Mouse (Mus musculus): Measurements from ENCODE around the gene Foxp2. TPM values are rescaled to one million over a fixed set of nuclear protein-coding genes. Genes with fewer than 3 reads are reported as not detected.

The Foxp2 gene
- polyA plus RNA-seq, 1 experiment from 2014 or later = 16.9 TPM

- WGBS = 44% methylated on average over 1 of the region's 1 CpGs
- Histone ChIP-seq H3K9me3 (ENCODE audit: control insufficient read depth, low read length) (no peaks in the 10 kb centered on the region), H3K9ac (ENCODE audit: low read depth, low read length) (no peak overlapping the region), H3K4me1 (ENCODE audit: control insufficient read depth, insufficient read depth, low read length) (no peaks in the 10 kb centered on the region), H3K27me3 (replicated peaks; ENCODE audit: control insufficient read depth, insufficient read depth, low read length) (no peaks in the 10 kb centered on the region), H3K27ac (replicated peaks; ENCODE audit: low read depth, low read length) (no peak overlapping the region), H3K4me2 (ENCODE audit: low read depth, low read length) (no peak overlapping the region), H3K36me3 (ENCODE audit: control insufficient read depth, insufficient read depth, low read length) (no peaks in the 10 kb centered on the region), H3K4me3 (ENCODE audit: low read depth, low read length) (no peak overlapping the region)
- no peak for ATAC-seq (ENCODE audit: low read depth)
- no peak for DNase-seq (ENCODE audit: low spot score)
Measured at GRCm38 (mm10) chr6:15142094-15142493, 240.9 kb downstream of the Foxp2 start.

DNA sequence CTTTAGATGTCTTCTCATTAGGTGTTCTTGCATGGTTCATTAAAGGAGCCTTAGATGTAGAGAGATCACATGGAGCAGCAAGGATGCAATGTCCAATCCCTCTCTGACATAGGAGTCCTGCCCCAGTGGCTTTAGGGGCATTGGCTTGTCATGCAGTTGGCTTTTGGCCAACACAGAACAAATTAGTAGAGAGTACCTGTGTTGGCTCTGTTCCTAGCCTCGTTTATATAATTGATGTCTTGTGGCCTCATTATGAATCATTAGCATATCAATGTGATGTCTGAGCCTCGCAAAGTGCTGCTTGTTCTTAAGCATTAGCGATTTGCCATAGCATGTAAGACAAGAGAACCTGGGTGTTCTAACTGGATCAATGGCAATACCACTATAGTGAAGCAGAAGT, 250.5 kb downstream of the Foxp2 start:
- no peak overlapping the region for H3K9ac ChIP-seq (ENCODE audit: low read depth, low read length)
- H3K9me3 ChIP-seq (ENCODE audit: control insufficient read depth, low read length) = no peaks in the 10 kb centered on the region
- no peak overlapping the region for H3K27ac ChIP-seq (replicated peaks; ENCODE audit: low read depth, low read length)
- WGBS = 72% methylated on average over 3 of the region's 3 CpGs
- no peak overlapping the region for H3K4me3 ChIP-seq (ENCODE audit: low read depth, low read length)
- DNase-seq (ENCODE audit: low spot score) (no peak), ATAC-seq (ENCODE audit: low read depth) (peak; percentile 63; the same call in 1 of the 2 replicates)
- no peaks in the 10 kb centered on the region for H3K4me1 ChIP-seq (ENCODE audit: control insufficient read depth, insufficient read depth, low read length)
- no peaks in the 10 kb centered on the region for H3K27me3 ChIP-seq (replicated peaks; ENCODE audit: control insufficient read depth, insufficient read depth, low read length)
- H3K4me2 ChIP-seq (ENCODE audit: low read depth, low read length) = no peak overlapping the region
- H3K36me3 ChIP-seq (ENCODE audit: control insufficient read depth, insufficient read depth, low read length) = no peaks in the 10 kb centered on the region

DNA sequence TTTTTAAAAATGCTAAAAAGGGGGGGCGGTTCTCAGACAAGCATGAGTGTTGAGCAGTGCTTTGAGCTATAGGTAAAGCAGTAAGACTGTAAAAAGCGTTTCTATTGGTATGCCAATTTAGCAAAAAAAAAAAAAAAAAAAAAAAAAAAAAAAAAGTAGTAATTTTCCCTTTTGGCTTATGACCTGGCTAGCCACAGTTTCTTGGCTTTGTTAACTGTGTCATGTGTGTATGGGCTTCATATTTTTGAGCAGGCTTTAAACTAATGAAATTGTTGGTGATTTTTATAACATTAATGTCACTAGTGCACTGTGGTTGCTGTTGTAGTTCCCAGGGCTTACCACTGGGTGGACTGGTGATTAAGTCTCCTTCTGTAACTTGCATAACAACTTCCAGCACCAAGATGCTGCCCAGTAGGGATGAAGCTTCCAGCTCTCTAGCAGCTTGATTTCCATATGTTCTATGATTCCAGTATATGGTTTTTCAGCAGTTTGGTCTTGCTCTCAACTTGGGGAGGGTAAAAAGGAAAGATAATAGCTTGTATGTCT, 262.4 kb downstream of the Foxp2 start:
- H3K9ac ChIP-seq (ENCODE audit: low read depth, low read length) = no peak overlapping the region
- no peaks in the 10 kb centered on the region for H3K4me1 ChIP-seq (ENCODE audit: control insufficient read depth, insufficient read depth, low read length)
- H3K4me2 ChIP-seq (ENCODE audit: low read depth, low read length) = no peak overlapping the region
- DNase-seq (ENCODE audit: low spot score) = peak; percentile 24
- no peaks in the 10 kb centered on the region for H3K27me3 ChIP-seq (replicated peaks; ENCODE audit: control insufficient read depth, insufficient read depth, low read length)
- H3K36me3 ChIP-seq (ENCODE audit: control insufficient read depth, insufficient read depth, low read length) = no peaks in the 10 kb centered on the region
- H3K27ac ChIP-seq (replicated peaks; ENCODE audit: low read depth, low read length) = no peak overlapping the region
- no peaks in the 10 kb centered on the region for H3K9me3 ChIP-seq (ENCODE audit: control insufficient read depth, low read length)
- no peak overlapping the region for H3K4me3 ChIP-seq (ENCODE audit: low read depth, low read length)
- 85% methylated on average over 2 of the region's 2 CpGs for WGBS
- ATAC-seq (ENCODE audit: low read depth) = no peak

DNA sequence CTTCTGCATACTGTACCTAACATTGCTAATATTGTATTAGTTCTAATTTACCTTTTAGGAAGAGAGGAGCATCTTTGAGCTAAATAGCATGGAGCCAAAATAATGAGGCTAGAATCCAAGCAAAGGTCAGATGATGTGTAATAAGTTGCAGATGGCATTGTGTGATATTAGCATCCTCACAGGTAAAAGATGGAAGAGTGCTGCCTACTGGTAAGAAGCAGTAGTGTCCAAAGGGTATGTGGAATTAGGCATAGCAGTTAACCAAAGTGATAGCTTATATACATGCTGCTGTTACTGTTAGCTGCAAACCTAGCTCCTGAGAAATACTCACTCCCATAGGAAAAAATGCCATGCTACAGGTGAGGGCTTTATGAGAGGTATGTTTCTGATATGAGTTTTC, 275.6 kb downstream of the Foxp2 start:
- DNase-seq (ENCODE audit: low spot score) (no peak), ATAC-seq (ENCODE audit: low read depth) (no peak)
- Histone ChIP-seq H3K27me3 (replicated peaks; ENCODE audit: control insufficient read depth, insufficient read depth, low read length) (no peaks in the 10 kb centered on the region), H3K4me3 (ENCODE audit: low read depth, low read length) (no peak overlapping the region), H3K4me1 (ENCODE audit: control insufficient read depth, insufficient read depth, low read length) (no peaks in the 10 kb centered on the region), H3K9me3 (ENCODE audit: control insufficient read depth, low read length) (no peaks in the 10 kb centered on the region), H3K36me3 (ENCODE audit: control insufficient read depth, insufficient read depth, low read length) (no peaks in the 10 kb centered on the region), H3K27ac (replicated peaks; ENCODE audit: low read depth, low read length) (no peak overlapping the region), H3K9ac (ENCODE audit: low read depth, low read length) (no peak overlapping the region), H3K4me2 (ENCODE audit: low read depth, low read length) (no peak overlapping the region)

DNA sequence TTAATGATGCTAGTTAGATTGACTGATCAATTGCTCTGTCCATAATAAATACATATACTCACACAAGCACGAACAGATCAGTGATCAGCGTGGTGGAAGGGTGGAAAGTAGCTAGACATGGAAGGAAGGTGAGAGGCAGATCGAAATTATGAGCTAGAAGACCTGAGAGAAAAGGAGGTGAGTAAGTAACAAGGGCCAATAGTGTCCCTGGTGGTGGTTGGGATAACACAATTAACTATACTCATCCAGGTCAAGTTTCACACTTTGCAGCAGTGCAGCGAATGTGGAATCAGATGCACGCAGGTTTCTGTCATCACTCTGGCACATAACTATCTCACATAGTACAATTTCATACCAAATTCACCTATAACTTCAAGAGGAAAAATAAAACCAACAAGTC, 291.7 kb downstream of the Foxp2 start:
- H3K9ac ChIP-seq (ENCODE audit: low read depth, low read length) = no peak overlapping the region
- no peaks in the 10 kb centered on the region for H3K9me3 ChIP-seq (ENCODE audit: control insufficient read depth, low read length)
- H3K36me3 ChIP-seq (ENCODE audit: control insufficient read depth, insufficient read depth, low read length) = no peaks in the 10 kb centered on the region
- ATAC-seq (ENCODE audit: low read depth) (no peak), DNase-seq (ENCODE audit: low spot score) (no peak)
- no peaks in the 10 kb centered on the region for H3K27me3 ChIP-seq (replicated peaks; ENCODE audit: control insufficient read depth, insufficient read depth, low read length)
- H3K4me3 ChIP-seq (ENCODE audit: low read depth, low read length) = no peak overlapping the region
- 60% methylated on average over 5 of the region's 5 CpGs for WGBS
- no peak overlapping the region for H3K4me2 ChIP-seq (ENCODE audit: low read depth, low read length)
- H3K4me1 ChIP-seq (ENCODE audit: control insufficient read depth, insufficient read depth, low read length) = 0 out of 2 replicates have a peak, but pooled peaks cover 2% of the 10 kb centered on the region
- no peak overlapping the region for H3K27ac ChIP-seq (replicated peaks; ENCODE audit: low read depth, low read length)

DNA sequence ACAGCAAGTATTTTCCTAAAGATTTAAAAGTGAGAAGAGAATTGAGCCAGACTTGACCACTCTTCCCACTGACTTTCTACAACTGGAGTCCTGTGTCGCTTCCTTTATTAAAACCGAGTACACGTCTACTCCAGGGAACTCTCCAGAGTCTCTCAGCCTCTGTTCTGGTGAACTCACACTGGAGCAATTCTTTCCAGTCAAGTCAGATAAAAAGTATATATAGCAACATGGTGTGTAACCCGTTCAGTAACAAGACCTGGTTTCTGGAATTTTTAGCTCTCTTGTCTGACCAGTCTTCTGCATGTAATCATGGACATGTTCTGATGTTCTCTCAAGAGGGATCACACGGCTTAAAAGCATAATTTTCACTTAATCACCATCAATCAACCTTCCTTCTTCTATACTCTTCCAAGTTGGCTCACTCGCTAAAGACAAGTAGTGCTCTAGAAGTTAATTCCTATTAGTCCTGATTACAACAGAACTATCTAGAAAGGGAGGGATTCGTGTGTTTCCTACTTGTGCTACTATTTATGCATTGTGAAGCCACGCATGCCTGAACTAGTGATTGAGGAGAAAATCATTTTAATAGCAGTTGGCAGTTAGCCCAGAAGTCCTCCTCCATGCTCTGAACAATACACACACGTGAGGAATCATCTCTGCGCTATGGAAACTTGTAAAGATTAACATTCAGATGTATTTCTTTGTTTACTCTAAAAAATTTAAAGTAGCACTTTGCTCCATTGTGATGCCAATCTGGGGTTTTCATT, 341.2 kb downstream of the Foxp2 start:
- no peaks in the 10 kb centered on the region for H3K4me1 ChIP-seq (ENCODE audit: control insufficient read depth, insufficient read depth, low read length)
- H3K9me3 ChIP-seq (ENCODE audit: control insufficient read depth, low read length) = no peaks in the 10 kb centered on the region
- ATAC-seq (ENCODE audit: low read depth) (peak; percentile 75; the same call in 1 of the 2 replicates), DNase-seq (ENCODE audit: low spot score) (peak; percentile 83)
- H3K4me2 ChIP-seq (ENCODE audit: low read depth, low read length) = no peak overlapping the region
- no peak overlapping the region for H3K4me3 ChIP-seq (ENCODE audit: low read depth, low read length)
- no peaks in the 10 kb centered on the region for H3K36me3 ChIP-seq (ENCODE audit: control insufficient read depth, insufficient read depth, low read length)
- no peaks in the 10 kb centered on the region for H3K27me3 ChIP-seq (replicated peaks; ENCODE audit: control insufficient read depth, insufficient read depth, low read length)
- no peak overlapping the region for H3K27ac ChIP-seq (replicated peaks; ENCODE audit: low read depth, low read length)
- H3K9ac ChIP-seq (ENCODE audit: low read depth, low read length) = no peak overlapping the region
- 51% methylated on average over 10 of the region's 10 CpGs for WGBS

DNA sequence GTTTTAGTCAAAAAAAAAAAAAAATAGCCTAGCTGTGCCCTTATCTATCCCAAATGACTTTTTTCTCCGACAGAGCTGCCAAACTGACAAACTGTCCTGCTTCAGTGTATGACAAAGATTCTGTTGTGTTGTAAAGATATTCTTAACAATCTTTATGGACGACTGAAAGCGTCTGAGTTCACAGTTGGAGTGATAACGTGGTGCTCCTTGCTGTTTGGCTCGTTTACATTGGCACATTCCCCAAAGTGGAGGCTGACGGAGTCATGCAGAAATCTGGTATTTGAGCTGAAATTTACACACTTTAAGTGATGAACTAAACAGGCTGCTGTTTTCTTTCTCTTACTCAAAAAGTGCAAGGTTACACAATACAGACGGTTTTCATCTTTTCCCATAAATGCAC, 356.2 kb downstream of the Foxp2 start:
- Histone ChIP-seq H3K4me3 (ENCODE audit: low read depth, low read length) (no peak overlapping the region), H3K4me2 (ENCODE audit: low read depth, low read length) (peak overlapping the region; percentile 35)
- 10% methylated on average over 7 of the region's 7 CpGs for whole genome bisulfite sequencing

DNA sequence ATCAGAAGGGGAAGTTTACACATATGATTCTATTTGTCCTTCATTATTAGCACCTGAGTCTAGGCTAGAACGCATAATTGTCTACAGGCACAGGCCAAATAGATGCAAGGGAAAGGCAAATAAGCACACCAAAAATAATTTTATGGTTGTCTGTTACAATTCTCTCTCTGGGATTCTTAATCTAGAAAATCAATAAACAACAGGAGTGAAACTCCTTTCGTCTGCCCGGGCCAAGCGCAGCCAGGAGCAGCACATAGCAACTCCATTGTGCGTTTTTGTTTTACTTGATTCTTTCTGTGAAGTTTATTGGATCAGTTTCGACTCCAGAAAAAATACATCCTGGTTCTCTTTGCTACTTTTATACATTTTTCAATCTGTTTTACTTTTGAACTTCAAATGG, 356.7 kb downstream of the Foxp2 start:
- DNase-seq (ENCODE audit: low spot score) (no peak), ATAC-seq (ENCODE audit: low read depth) (no peak)
- Histone ChIP-seq H3K27me3 (replicated peaks; ENCODE audit: control insufficient read depth, insufficient read depth, low read length) (no peaks in the 10 kb centered on the region; the same call in 1 of the 2 replicates), H3K4me1 (ENCODE audit: control insufficient read depth, insufficient read depth, low read length) (peaks cover 10% of the 10 kb centered on the region), H3K9ac (ENCODE audit: low read depth, low read length) (no peak overlapping the region), H3K27ac (replicated peaks; ENCODE audit: low read depth, low read length) (no peak overlapping the region), H3K4me3 (ENCODE audit: low read depth, low read length) (no peak overlapping the region), H3K4me2 (ENCODE audit: low read depth, low read length) (peak overlapping the region; percentile 35), H3K36me3 (ENCODE audit: control insufficient read depth, insufficient read depth, low read length) (no peaks in the 10 kb centered on the region), H3K9me3 (ENCODE audit: control insufficient read depth, low read length) (no peaks in the 10 kb centered on the region)
- 30% methylated on average over 6 of the region's 6 CpGs for WGBS

More for the DNA sequence above, 356.2 kb downstream of the Foxp2 start:
- H3K9ac ChIP-seq (ENCODE audit: low read depth, low read length) = no peak overlapping the region
- no peak for ATAC-seq (ENCODE audit: low read depth)
- no peaks in the 10 kb centered on the region for H3K36me3 ChIP-seq (ENCODE audit: control insufficient read depth, insufficient read depth, low read length)
- H3K4me1 ChIP-seq (ENCODE audit: control insufficient read depth, insufficient read depth, low read length) = peaks cover 10% of the 10 kb centered on the region
- H3K27ac ChIP-seq (replicated peaks; ENCODE audit: low read depth, low read length) = no peak overlapping the region; the same call in 1 of the 2 replicates
- H3K27me3 ChIP-seq (replicated peaks; ENCODE audit: control insufficient read depth, insufficient read depth, low read length) = no peaks in the 10 kb centered on the region; the same call in 1 of the 2 replicates
- H3K9me3 ChIP-seq (ENCODE audit: control insufficient read depth, low read length) = no peaks in the 10 kb centered on the region
- DNase-seq (ENCODE audit: low spot score) = no peak

GRCm38 (mm10) chr6:15268136-15268535, 367.0 kb downstream of the Foxp2 start:
- H3K36me3 ChIP-seq (ENCODE audit: control insufficient read depth, insufficient read depth, low read length) = no peaks in the 10 kb centered on the region
- ATAC-seq (ENCODE audit: low read depth) (no peak), DNase-seq (ENCODE audit: low spot score) (no peak)
- no peak overlapping the region for H3K4me3 ChIP-seq (ENCODE audit: low read depth, low read length)
- H3K9ac ChIP-seq (ENCODE audit: low read depth, low read length) = no peak overlapping the region
- no peaks in the 10 kb centered on the region for H3K27me3 ChIP-seq (replicated peaks; ENCODE audit: control insufficient read depth, insufficient read depth, low read length)
- H3K4me1 ChIP-seq (ENCODE audit: control insufficient read depth, insufficient read depth, low read length) = no peaks in the 10 kb centered on the region
- WGBS = 91% methylated on average over 2 of the region's 2 CpGs
- no peak overlapping the region for H3K27ac ChIP-seq (replicated peaks; ENCODE audit: low read depth, low read length)
- no peak overlapping the region for H3K4me2 ChIP-seq (ENCODE audit: low read depth, low read length)
- no peaks in the 10 kb centered on the region for H3K9me3 ChIP-seq (ENCODE audit: control insufficient read depth, low read length)
